Mouse (Mus musculus) liver, embryonic 11.5 days (tissue): ENCODE results near the gene Ap3m1. TPM values are rescaled to one million over a fixed set of nuclear protein-coding genes. Genes with fewer than 3 reads are reported as not detected.

ENCODE experiments used
- ATAC-seq: fragments of 200-750 bp; cut with Nextera tagmentation; replicated peaks from 2 replicates; pipeline ENCODE4 v1.8.0; 2017; ENCODE audit warnings: moderate number of reproducible peaks, mild to moderate bottlenecking, moderate TSS enrichment, moderate library complexity; ENCODE audit not compliant: low FRiP score
- DNase-seq: peaks from one replicate; pipeline ENCODE4 v3.0.0-alpha.2; 2017; ENCODE audit warnings: low spot score
- H3K27ac ChIP-seq: fragments of 300-500 bp; sonication (generic); 2 replicates; pipeline ENCODE4 v1.5.1; 2014; ENCODE audit warnings: mild to moderate bottlenecking, low read depth, low read length, control low read depth
- H3K27me3 ChIP-seq: fragments of 300-500 bp; sonication (generic); replicated peaks from 2 replicates; pipeline ENCODE4 v1.6.1; 2014; ENCODE audit warnings: low read length, mixed read lengths; ENCODE audit not compliant: control insufficient read depth, insufficient read depth
- H3K36me3 ChIP-seq: fragments of 300-500 bp; sonication (generic); 2 replicates; pipeline ENCODE4 v1.6.1; 2014; ENCODE audit warnings: mild to moderate bottlenecking, low read length, moderate library complexity, mixed read lengths; ENCODE audit not compliant: control insufficient read depth, insufficient read depth
- H3K4me1 ChIP-seq: fragments of 300-500 bp; sonication (generic); replicated peaks from 2 replicates; pipeline ENCODE4 v1.6.1; 2014; ENCODE audit warnings: low read length, mixed read lengths; ENCODE audit not compliant: control insufficient read depth, insufficient read depth
- H3K4me2 ChIP-seq: fragments of 300-500 bp; sonication (generic); 2 replicates; pipeline ENCODE4 v1.6.1; 2014; ENCODE audit warnings: mild to moderate bottlenecking, control low read depth, moderate library complexity
- H3K4me3 ChIP-seq: fragments of 300-500 bp; sonication (generic); 2 replicates; pipeline ENCODE4 v1.5.1; 2014; ENCODE audit warnings: low read depth, low read length, control low read depth
- H3K9ac ChIP-seq: fragments of 300-500 bp; sonication (generic); 2 replicates; pipeline ENCODE4 v1.6.1; 2014; ENCODE audit warnings: low read depth, low read length, control low read depth
- H3K9me3 ChIP-seq: fragments of 300-500 bp; sonication (generic); 2 replicates; pipeline ENCODE4 v1.6.1; 2016; ENCODE audit warnings: low read length, inconsistent platforms, mixed read lengths; ENCODE audit not compliant: control insufficient read depth
- WGBS: fragments of 180-500 bp; shearing (Covaris S2); extraction: QIAGEN DNeasy Blood & Tissue Kit; methylation state at CpG from one replicate; pipeline ENCODE4 v1.1.7; 2014; 5-methylcytosine and 5-hydroxymethylcytosine counted together
- polyA plus RNA-seq: library from polyadenylated mRNA; unstranded; fragments of >200 nt; fragmentation: Nextera tagmentation; extraction: Ambion mirVana; gene quantifications from 2 replicates; pipeline ENCODE4 v1.2.1, GENCODE M21; 2014

The Ap3m1 gene
- polyA plus RNA-seq, 1 experiment from 2014 or later, result 55.7 TPM

DNA sequence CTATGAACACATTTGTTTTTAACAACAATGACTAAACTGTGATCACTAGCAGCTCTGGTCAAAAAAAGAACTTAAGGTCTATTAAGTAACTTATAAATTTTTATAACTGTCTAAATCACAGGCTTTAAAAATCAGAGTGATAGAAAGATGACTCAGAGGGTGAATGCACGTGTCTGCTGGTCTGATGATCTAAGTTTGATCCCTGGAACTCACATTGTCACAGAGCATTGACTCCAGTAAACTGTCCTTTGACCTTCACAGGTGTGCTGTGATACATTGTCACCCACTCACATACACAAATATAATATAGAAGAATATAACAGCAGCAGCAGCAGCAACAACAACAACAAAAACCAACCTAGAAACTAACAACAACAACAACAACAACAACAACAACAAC lies 60.8 kb downstream of the Ap3m1 start:
- Histone ChIP-seq H3K9ac (no peak overlapping the region), H3K36me3 (peaks cover 8% of the 10 kb centered on the region), H3K9me3 (no peaks in the 10 kb centered on the region), H3K4me3 (no peak overlapping the region), H3K27me3 (no peaks in the 10 kb centered on the region), H3K4me1 (peaks cover 16% of the 10 kb centered on the region), H3K27ac (no peak overlapping the region), H3K4me2 (no peak overlapping the region)
- no peak for DNase-seq
- WGBS, result 79% methylated on average over 1 of the region's 1 CpGs
- no peak for ATAC-seq

DNA sequence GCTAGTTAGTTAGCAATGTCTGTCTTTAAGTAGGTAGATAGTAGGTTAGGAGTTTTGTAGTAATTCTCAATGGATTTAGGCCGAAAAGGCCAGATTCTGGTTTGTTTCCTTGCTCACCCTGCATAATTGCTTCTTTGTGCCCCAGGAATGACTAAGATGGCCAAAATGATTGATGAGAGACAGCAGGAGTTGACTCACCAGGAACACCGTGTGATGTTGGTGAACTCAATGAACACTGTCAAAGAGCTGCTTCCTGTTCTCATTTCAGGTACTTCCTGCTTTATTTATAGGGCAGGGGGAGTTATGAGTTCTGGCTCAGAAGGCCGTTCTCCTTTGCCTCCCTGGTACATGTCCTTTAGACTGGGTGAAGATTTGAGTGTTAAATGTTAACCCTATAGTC lies 66.8 kb downstream of the Ap3m1 start:
- Histone ChIP-seq H3K4me2 (no peak overlapping the region), H3K27ac (no peak overlapping the region), H3K27me3 (no peaks in the 10 kb centered on the region), H3K4me1 (no peaks in the 10 kb centered on the region), H3K36me3 (peaks cover 10% of the 10 kb centered on the region; the same call in 1 of the 2 replicates), H3K9ac (no peak overlapping the region), H3K4me3 (no peak overlapping the region), H3K9me3 (no peaks in the 10 kb centered on the region)
- 58% methylated on average over 3 of the region's 3 CpGs for WGBS
- DNase-seq (no peak), ATAC-seq (no peak)

DNA sequence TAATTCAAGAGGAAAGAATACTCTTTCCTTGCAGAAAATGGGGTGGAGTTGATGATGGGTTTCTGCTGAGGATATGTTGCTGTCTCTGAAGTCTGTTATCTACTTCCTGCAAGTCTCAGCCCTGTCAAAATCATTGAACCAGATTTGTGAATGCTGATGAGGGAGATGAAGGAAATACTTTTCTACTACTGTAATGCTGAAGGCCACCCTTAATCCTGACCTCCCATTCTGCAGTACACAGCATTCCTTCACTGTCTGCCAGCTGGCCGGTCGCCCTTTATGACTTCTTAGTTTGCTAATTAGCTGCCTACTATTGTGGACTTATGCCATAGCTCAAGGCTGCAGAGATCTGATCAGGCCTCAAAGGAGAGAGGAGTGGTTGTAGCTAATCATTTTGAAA lies 68.5 kb downstream of the Ap3m1 start:
- H3K4me1 ChIP-seq, result no peaks in the 10 kb centered on the region
- H3K27me3 ChIP-seq, result no peaks in the 10 kb centered on the region
- H3K36me3 ChIP-seq, result peaks cover 10% of the 10 kb centered on the region; the same call in 1 of the 2 replicates
- H3K4me2 ChIP-seq, result no peak overlapping the region
- no peak overlapping the region for H3K9ac ChIP-seq
- H3K27ac ChIP-seq, result no peak overlapping the region
- no peak overlapping the region for H3K4me3 ChIP-seq
- no peaks in the 10 kb centered on the region for H3K9me3 ChIP-seq
- ATAC-seq (no peak), DNase-seq (no peak)
- WGBS, result 66% methylated on average over 2 of the region's 2 CpGs

Other genes with a start within 250 kb of the Ap3m1 start
- gene Plau, start 215.8 kb downstream of the Ap3m1 start, polyA plus RNA-seq, result 0.49 and 0.88 TPM in 2 replicates
- gene Vcl, start 123.1 kb downstream of the Ap3m1 start, polyA plus RNA-seq, result 59.0 and 66.1 TPM in 2 replicates
- gene Adk, start 66 bp upstream of the Ap3m1 start, polyA plus RNA-seq, result 253 and 276 TPM in 2 replicates